Mouse (Mus musculus) stomach, adult 2 months (tissue): ENCODE data around the gene Actr2. TPM values are rescaled to one million over a fixed set of nuclear protein-coding genes. Genes with fewer than 3 reads are reported as not detected.

Experiments used
- polyA plus RNA-seq: library from polyadenylated mRNA; depleted of rRNA; stranded (reverse); fragments of >200 nt; gene quantifications from 2 replicates; pipeline ENCODE4 v1.2.3, GENCODE M21; 2012; rRNA removed

Gene Actr2
- polyA plus RNA-seq, result 2.7 and 3.8 TPM in 2 replicates

DNA sequence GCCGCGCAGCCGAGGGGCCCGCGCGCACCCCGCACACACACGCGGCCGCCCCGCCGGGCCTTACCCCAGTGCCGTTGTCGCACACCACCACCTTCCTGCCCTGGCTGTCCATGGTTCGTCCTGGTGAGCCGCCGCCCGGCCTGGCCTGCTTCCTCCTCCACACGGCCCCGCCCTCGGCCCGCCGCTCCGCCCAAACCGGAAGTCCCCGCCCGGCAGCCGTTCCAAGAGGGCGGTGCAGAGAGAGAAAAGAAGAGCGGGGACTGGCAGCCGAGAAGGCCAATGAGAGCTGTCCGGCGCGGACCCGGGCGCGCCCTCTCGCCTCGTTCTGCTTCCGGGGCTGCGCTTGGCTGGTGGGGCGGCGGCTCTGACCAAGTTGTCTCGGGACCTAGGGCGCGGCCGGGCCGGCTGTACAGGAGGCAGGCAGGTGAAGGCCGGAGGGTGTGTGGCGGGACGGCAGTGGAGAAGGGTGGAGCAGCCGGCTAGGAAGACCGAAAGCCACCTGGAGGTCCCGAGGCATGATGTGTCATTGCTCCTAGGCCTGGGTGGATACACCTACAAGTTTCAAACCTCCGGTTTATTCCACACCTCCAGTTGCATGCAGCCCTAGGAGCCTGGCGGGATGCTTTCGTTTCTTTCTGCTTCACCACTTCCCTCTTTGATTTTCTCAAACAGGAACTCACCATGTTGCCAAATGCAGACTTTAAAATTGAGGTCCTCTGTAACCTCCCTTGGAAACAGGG lies at the start of gene Actr2:
Actr2 (minus strand) TSS at position 173 of the 740 bp plus-strand sequence.

Other genes with a start within 250 kb of the Actr2 start
- 6.3 and 8.1 TPM in 2 replicates for gene Spred2, start 188.5 kb downstream of the Actr2 start, polyA plus RNA-seq
- gene Rab1a, start 88.5 kb upstream of the Actr2 start, polyA plus RNA-seq, result 22.1 and 25.2 TPM in 2 replicates
- gene Cep68, start 136.5 kb upstream of the Actr2 start, polyA plus RNA-seq, result 3.1 and 3.9 TPM in 2 replicates
- 4.2 and 4.7 TPM in 2 replicates for gene Slc1a4, start 219.8 kb upstream of the Actr2 start, polyA plus RNA-seq